Mouse (Mus musculus) ES-Bruce4 (cell line): ENCODE data around the gene Olfr824.

ENCODE experiments used
- CTCF ChIP-seq: IDR thresholded peaks from one replicate; pipeline ENCODE4 v1.8.1; 2011; ENCODE audit warnings: low read depth, low read length
- POLR2A ChIP-seq: IDR thresholded peaks from one replicate; pipeline ENCODE4 v1.8.1; 2011; ENCODE audit warnings: low read length; ENCODE audit not compliant: insufficient read depth

DNA sequence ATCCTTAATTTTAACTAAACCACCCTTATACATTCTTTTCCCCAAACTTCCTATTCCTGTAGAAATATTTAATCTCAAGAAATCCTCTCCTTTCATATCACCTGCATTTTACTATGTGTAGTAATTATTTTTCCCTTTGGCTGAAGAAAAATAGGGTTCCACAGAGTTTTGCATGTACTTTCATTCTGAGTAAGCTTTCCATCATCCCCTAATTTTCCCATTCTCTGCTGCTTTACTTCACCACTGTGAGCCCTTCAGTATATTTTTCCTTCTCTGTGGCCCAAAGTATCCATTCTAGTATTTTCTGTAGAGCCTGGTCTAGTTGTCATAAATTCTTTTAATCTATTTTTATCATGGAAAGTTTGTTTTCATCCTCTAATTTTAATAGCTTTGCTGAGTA lies 5.0 kb upstream of the Olfr824 start:
- TF ChIP-seq POLR2A (no peak), CTCF (no peak)
